Mouse (Mus musculus) kidney, postnatal 25 days (tissue): ENCODE data around the gene Nol6.

ENCODE experiments used
- DNase-seq, 2 experiments: peaks; one replicate each; pipeline ENCODE4 v3.0.0; 2021; ENCODE audit warnings: mixed read lengths in 2 of 2

Nol6 gene

GRCm38 (mm10) chr4:41118706-41119292 lies 5.5 kb downstream of the Nol6 start:
- peak; percentile 76 to 84 for DNase-seq

DNA sequence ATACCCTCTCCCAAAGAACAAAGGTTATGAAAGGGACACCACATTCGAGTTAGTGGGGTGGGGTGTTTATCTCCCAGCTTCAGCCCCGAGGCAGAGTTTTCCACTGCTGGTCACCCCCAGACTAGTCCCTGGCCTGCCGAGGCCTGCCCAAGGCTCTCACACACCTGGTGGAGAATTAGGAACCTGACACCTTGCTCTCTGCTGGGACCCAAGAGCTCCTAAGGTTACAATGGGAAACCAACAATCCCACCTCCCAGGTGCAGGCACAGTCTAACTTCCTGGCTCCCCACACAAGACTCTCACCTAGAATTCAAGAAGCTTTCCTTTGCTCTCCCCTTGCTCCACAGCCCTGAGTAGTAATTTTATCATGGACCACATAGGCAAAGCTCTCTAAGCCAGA lies 7.4 kb downstream of the Nol6 start:
- no peak for DNase-seq

GRCm38 (mm10) chr4:41115793-41116192 lies 8.5 kb downstream of the Nol6 start:
- no peak for DNase-seq

GRCm38 (mm10) chr4:41115074-41115473 lies 9.2 kb downstream of the Nol6 start:
- no peak for DNase-seq

- no peak for DNase-seq
Measured at GRCm38 (mm10) chr4:41114358-41115070, 9.7 kb downstream of the Nol6 start.

- DNase-seq = no peak
Measured at GRCm38 (mm10) chr4:41108717-41109425, 15.4 kb downstream of the Nol6 start.

- no peak for DNase-seq
Measured at GRCm38 (mm10) chr4:41107440-41107839, 16.8 kb downstream of the Nol6 start.

DNA sequence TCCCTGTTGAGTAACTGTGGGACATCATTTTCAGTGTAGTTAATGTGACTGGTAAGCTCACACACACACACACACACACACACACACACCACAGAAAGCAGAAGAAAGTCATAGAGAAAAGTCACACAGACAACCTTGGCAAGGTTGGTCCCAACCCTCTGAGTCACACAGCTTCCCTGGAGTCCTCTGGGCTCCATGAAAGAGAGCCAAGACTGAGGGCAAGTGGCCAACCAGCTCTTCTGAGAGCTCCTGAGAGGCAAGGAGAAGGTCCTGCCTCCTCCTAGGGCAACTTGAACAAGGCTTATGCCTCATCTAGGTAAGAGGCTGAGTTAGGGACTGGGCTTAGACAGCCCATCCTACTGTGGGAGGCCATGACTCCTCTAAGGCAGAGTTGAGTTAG lies 21.4 kb downstream of the Nol6 start:
- DNase-seq = no peak

- DNase-seq = no peak
Measured at GRCm38 (mm10) chr4:41100986-41101385, 23.3 kb downstream of the Nol6 start.

GRCm38 (mm10) chr4:41098577-41098951 lies 25.7 kb downstream of the Nol6 start:
- DNase-seq = peak; percentile 24 to 61

- peak; percentile 75 to 86 for DNase-seq
Measured at GRCm38 (mm10) chr4:41097871-41098576, 26.2 kb downstream of the Nol6 start, which contains the start of gene Aqp3. Gene Aqp3, minus strand, starts transcription at chr4:41098183.

- DNase-seq = peak in 1 of 2 experiments; percentile 31
Measured at GRCm38 (mm10) chr4:41097381-41097780, 26.9 kb downstream of the Nol6 start.

- no peak for DNase-seq
Measured at GRCm38 (mm10) chr4:41096794-41097193, 27.5 kb downstream of the Nol6 start.

DNA sequence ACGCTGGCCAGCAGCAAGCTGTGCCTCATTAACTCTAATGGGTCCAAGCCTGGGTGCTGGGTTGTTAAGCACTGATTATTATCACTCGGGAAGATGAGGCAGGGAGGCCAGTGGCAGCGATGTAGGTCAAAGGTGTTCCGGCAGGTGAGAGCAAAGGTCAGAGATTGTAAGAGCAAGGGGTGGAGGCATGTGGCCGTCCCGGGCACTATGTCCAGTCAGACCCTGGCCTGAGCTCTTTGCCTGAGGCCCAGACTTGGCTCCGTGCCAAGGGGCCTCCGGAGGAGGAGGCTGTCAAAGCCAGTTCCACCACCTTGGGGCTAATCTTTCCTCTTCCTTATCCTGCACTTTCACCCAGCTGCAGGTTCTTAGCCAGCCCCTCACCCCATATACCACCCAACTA lies 28.1 kb downstream of the Nol6 start:
- peak; percentile 58 to 85 for DNase-seq

GRCm38 (mm10) chr4:41094361-41094760 lies 29.9 kb downstream of the Nol6 start:
- no peak for DNase-seq

GRCm38 (mm10) chr4:41092958-41093357 lies 31.3 kb downstream of the Nol6 start:
- DNase-seq = no peak

DNA sequence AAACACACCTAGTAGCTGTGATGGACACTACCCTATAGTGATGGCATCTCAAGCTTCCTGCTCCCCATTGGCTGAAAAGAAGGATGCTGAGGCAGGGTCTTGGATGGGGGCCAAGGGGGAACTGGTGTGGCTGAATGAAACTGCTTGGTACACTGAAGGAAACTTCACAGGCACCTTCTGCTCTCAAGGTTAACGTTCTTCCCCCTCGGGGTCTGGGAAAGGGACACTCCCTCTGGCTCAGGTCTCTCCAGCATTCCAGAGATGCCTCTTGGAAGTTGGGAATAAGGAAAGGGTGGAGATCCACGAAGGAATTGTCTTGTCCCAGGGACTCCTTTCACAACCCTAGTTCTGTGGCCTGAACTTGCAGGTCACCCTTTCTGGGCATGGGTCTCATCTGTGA lies 32.9 kb downstream of the Nol6 start:
- DNase-seq = no peak

GRCm38 (mm10) chr4:41089705-41090104 lies 34.5 kb downstream of the Nol6 start:
- no peak for DNase-seq

- DNase-seq = no peak
Measured at GRCm38 (mm10) chr4:41089189-41089588, 35.1 kb downstream of the Nol6 start.

- DNase-seq = no peak
Measured at GRCm38 (mm10) chr4:41087459-41088298, 36.6 kb downstream of the Nol6 start.

- DNase-seq = no peak
Measured at GRCm38 (mm10) chr4:41086947-41087346, 37.3 kb downstream of the Nol6 start.

DNA sequence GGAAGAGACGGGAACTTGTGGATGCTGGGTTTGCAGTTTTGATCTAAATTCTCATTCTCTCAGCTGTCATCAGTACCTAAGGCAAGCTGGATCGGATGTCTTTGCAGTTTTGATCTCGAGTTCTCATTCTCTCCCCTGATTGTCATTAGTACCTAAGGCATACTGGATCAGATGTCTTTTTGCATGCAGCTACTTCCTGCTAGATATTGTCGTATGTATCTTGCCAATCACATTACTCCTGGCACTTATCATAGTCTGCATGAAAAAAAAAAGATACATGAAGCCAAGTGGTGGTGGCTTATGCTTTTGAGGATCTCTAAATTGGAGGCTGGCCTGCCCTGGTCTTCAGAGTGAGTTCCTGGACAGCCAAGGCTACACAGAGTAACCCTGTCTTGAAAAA lies 39.4 kb downstream of the Nol6 start:
- no peak for DNase-seq
